Mouse (Mus musculus) liver, embryonic 14.5 days (tissue): ENCODE data around the gene 6330409D20Rik.

Experiments used
- CTCF ChIP-seq: IDR thresholded peaks from 2 replicates; pipeline ENCODE4 v1.5.1; 2016; ENCODE audit warnings: antibody characterized with exemption, low read depth, control low read depth
- EP300 ChIP-seq: IDR thresholded peaks from 2 replicates; pipeline ENCODE4 v1.6.1; 2016; ENCODE audit warnings: antibody characterized with exemption, low read depth

GRCm38 (mm10) chr2:32712934-32713817, 27.6 kb downstream of the 6330409D20Rik start, which contains the start of gene Cdk9:
- TF ChIP-seq CTCF = peak; percentile 100
- no peak for TF ChIP-seq EP300
